Mouse (Mus musculus) kidney, adult 18-20 months (tissue): ENCODE results near the gene Usp2.

Experiments used
- DNase-seq: peaks from one replicate; pipeline ENCODE4 v3.0.0; 2021

Gene Usp2

GRCm38 (mm10) chr9:44047071-44047470, 19.8 kb upstream of the Usp2 start:
- DNase-seq = no peak

DNA sequence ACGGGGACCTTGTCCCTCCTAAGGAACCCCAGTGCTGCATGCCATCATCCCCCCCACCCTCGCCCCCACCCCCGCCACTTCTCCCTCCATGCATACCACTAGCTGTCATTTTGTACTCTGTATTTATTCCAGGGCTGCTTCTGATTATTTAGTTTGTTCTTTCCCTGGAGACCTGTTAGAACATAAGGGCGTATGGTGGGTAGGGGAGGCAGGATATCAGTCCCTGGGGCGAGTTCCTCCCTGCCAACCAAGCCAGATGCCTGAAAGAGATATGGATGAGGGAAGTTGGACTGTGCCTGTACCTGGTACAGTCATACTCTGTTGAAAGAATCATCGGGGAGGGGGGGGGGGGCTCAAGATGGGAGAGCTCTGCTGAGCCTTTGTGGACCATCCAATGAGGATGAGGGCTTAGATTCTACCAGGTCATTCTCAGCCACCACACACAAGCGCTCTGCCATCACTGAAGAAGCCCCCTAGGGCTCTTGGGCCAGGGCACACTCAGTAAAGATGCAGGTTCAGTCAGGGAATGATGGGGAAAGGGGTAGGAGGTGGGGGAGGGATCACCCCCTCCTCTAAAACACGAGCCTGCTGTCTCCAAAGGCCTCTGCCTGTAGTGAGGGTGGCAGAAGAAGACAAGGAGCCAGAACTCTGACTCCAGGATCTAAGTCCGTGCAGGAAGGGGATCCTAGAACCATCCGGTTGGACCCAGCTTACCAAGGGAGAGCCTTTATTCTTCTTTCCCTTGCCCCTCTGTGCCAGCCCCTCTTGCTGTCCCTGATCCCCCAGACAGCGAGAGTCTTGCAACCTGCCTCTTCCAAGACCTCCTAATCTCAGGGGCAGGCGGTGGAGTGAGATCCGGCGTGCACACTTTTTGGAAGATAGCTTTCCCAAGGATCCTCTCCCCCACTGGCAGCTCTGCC, 19.0 kb upstream of the Usp2 start:
- DNase-seq = no peak

DNA sequence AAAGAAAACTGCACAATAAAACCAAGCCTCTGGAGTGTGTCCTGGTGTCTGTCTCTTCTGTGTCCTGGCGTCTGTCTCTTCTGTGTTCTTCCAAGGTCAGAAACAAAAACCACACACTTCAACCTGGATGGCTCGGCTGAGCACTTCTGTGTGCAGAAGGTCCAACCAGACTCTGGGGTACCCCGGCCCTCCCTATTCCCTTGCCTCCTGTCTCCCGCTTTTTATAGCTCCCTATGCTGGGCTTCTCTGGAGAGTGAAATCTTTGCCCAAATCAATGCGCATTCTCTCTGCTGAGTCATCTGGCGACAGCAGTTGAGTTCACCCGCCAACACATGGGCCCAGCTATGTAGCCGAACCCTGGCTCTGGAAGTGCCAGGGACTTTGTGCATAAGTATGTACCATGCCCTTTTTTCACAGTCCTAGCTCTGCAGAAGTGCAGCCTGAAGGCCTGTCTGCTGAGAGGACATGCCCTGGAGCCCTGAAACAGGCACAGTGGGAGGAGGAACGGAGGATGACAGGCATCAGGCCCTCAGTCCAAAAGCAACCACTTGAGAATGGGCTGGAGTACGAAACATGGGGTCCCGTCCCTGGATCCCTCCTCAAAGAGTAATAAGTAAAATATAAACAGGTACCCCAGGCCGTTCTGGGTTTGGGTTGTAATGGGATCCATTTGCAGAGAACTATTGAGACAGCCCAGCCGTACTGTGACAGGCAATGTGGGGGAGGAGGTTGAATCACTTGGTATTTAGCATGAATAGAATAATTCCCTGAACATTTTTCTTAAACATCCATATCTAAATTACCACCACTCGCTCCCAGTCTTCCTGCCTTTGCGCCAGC, 18.1 kb upstream of the Usp2 start:
- no peak for DNase-seq

DNA sequence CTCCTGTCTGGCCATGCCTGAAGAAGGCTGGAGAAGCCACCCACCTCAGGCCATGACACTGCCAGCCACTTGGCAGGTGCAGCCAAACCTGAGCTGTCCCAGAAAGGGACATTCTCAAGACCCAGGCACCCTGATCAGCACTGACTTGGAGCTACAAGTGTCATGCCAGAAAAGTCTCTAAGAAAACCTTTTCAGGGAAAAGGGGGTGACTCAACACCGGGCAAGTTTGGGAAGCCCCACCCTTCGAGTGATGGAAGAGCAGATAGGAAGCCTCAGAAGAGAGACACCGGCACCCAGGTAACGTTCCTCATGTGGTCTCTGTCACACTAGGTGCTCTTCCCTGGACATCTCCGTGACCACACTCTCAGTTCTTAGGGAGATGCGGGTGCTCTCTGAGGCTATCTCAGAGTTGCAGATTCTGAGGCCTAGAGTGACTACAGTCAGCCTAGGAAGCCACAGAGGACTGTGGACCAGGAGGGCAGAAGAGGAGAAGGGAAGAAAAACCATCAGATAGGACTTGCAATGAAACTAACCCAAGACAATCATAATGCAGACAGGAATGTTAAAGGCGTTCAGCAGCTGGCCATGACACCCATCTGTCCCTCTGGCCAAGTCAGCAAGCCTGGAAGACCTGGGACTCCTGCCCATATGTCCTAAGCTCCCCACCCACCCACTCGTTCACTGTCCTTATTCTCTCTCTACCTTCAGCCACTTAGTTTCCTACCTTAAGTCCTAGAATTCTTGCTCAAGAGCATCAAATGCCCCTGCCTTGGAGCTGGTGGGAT, 17.2 kb upstream of the Usp2 start:
- DNase-seq = no peak

- no peak for DNase-seq
Observed at GRCm38 (mm10) chr9:44052855-44053254, 14.0 kb upstream of the Usp2 start.

GRCm38 (mm10) chr9:44053936-44054335, 12.9 kb upstream of the Usp2 start:
- DNase-seq = no peak

DNA sequence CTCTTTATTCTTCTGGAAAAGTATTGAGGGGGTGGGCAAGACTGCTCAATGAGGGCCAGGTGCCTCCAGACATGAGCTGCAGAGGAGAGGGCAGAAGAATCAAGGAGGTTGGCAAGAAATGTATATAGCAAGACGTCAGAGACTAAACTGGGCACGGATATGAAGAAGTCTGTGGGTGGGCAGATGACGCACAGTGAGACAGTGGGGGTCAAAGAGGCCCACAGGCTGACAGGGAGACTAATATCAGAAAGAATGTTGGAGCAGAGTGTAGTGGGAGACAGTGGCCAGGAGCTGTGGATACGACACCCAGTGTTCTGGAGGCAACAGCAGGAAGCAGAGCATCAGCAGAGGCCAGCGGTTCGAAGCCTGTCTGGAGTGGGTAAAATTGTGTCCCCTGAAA, 8.2 kb upstream of the Usp2 start:
- no peak for DNase-seq

DNA sequence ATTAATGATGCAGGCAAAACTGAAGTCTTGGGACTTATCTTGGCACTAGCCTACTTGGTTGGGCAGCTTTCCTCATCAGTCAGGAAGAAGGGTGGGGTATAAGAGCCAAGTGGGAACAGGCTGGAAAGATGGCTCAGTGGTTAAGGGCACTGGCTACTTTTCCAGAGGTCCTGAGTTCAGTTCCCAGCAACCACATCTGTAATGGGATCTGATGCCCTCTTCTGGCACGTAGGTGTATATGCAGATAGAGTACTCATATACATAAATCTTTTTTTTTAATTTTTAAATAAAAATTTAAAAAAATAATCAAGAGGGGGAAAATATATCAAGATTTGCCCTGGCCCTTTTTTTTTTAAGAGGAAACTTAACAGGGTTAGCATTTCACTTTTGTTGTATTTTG, 1.6 kb upstream of the Usp2 start:
- no peak for DNase-seq

GRCm38 (mm10) chr9:44067241-44067959, 579 bp downstream of the Usp2 start:
- no peak for DNase-seq

DNA sequence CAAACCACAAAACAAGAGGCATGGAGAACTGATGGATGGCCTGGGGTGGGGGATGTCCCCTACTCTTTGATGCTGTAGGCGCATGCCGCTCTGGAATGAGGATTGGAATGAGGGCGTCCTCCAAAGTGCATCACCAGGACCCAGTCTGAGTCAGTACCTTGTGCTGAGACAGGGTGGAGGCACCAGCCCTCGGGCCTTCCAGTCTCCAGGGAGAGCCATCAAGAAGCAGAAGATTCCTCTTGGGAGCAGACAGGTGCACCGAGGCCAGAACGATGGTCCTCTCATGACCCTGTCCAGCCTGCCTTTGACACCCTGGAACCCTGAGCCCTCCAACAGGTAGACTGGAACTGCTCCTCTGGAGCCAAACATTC, 1.1 kb downstream of the Usp2 start:
- DNase-seq = no peak

GRCm38 (mm10) chr9:44069252-44069651, 2.4 kb downstream of the Usp2 start:
- no peak for DNase-seq

- no peak for DNase-seq
Observed at GRCm38 (mm10) chr9:44070113-44070843, 3.5 kb downstream of the Usp2 start.

- no peak for DNase-seq
Observed at GRCm38 (mm10) chr9:44070844-44071231, 4.0 kb downstream of the Usp2 start.

- no peak for DNase-seq
Observed at GRCm38 (mm10) chr9:44071914-44072598, 5.2 kb downstream of the Usp2 start.

DNA sequence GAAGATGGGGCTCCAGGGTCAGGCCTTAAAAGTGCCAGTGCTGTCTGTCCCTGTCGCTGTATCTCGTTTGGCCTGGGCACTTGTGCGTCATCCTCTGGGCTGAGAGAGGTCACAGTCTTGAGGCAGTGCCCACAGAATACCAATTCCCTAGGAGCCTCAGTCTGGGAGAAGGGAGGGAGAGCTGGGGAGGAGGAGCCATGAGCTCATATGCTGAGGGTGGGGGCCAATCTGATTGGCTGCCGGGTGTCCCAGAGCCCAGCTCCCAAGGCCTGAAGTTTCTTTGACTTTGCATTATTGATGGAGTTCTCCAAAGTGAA, 5.7 kb downstream of the Usp2 start:
- peak; percentile 16 for DNase-seq

GRCm38 (mm10) chr9:44073115-44073514, 6.3 kb downstream of the Usp2 start:
- peak; percentile 5 for DNase-seq

DNA sequence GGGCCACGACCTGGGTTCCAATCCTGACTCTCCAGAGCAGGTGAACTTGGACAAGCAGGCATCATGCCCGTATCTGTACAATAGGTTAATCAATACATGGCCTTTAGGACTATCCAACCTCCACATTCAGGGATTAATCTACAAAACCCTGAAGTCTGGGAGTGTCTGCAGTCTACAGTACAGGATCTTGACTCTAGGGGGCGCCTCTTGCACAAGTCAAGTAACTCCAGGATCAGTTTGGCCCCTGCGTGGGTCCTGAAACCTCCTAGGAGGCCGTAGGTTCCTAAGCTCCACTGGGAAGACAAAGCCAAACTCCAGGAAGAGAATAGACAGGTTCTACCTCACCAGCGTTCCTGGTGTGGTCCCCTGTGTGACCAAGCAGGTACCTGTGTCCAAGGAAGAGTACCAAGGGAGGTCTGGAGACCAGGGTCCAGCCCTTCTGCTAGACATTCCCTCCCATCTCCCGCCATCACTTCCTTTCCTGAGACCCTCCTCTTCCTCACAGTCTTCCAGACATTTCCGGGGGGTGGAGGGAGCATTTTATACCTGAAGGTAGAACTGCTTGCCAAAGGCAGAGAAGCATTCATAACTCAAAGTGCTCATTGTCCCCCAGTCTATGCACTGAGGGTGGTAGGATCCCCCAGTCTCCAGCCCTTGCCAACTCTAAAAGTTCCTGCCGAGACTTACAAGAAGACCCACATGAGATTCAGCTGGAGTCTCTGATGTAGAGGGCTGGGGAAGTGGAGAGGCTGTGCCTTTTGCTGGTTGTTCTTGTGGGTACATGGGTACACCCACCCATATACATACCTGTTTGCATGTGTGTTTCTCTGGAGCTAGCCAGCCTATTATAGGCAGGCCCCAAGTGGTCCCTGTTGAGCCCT, 7.8 kb downstream of the Usp2 start:
- peak; percentile 67 for DNase-seq

GRCm38 (mm10) chr9:44075276-44075995, 8.6 kb downstream of the Usp2 start:
- peak; percentile 61 for DNase-seq

- no peak for DNase-seq
Observed at GRCm38 (mm10) chr9:44075996-44076763, 9.4 kb downstream of the Usp2 start.
